Mouse (Mus musculus): ENCODE results near the gene Gm13283.

GRCm38 (mm10) chr4:88726727-88727126 is 33.2 kb upstream of the Gm13283 start:
- TF ChIP-seq CTCF (IDR thresholded peaks at IDR 0.05; ENCODE audit: low read depth) (no peak), EP300 (IDR thresholded peaks at IDR 0.05; ENCODE audit: low read depth) (no peak)
